Mouse (Mus musculus) ES-Bruce4 (cell line): ENCODE measurements around the gene Lurap1.

Experiments used
- CTCF ChIP-seq: IDR thresholded peaks from one replicate; pipeline ENCODE4 v1.8.1; 2011; ENCODE audit warnings: low read depth, low read length
- POLR2A ChIP-seq: IDR thresholded peaks from one replicate; pipeline ENCODE4 v1.8.1; 2011; ENCODE audit warnings: low read length; ENCODE audit not compliant: insufficient read depth

DNA sequence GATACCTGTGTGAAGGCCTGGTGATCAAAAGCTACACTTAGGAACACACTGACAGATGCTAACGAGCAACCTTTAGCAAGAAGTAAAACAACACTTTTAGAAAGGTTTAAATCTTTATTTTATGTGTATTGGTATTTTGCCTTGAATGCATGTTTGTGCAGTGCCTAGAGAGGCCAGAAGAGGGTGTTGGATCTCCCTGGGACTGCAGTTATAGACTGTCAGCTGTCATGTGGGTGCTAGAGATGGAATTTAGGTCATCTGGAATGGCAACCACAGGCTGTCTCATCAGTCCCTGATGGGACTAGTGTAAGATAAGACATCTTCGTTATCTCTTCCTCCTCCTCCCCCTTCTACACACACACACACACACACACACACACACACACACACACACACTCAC, 47.3 kb upstream of the Lurap1 start:
- TF ChIP-seq CTCF, result no peak
- no peak for TF ChIP-seq POLR2A
